Mouse (Mus musculus) ES-E14 (cell line): ENCODE data around the gene Rnf43. TPM values are rescaled to one million over a fixed set of nuclear protein-coding genes. Genes with fewer than 3 reads are reported as not detected.

Experiments
- DNase-seq: peaks from one replicate; pipeline ENCODE4 v3.0.0-alpha.2; 2013; ENCODE audit warnings: low read depth, low spot score
- H3K27ac ChIP-seq: 2 replicates; pipeline ENCODE4 v1.5.1; 2012; ENCODE audit warnings: low read depth, mild to moderate bottlenecking, low read length, moderate library complexity, mixed read lengths; ENCODE audit not compliant: poor library complexity, insufficient read depth, severe bottlenecking
- H3K36me3 ChIP-seq: 2 replicates; pipeline ENCODE4 v1.6.1; 2012; ENCODE audit warnings: mild to moderate bottlenecking, low read length, moderate library complexity, mixed read lengths; ENCODE audit not compliant: control insufficient read depth, poor library complexity, insufficient read depth, severe bottlenecking
- H3K4me1 ChIP-seq, 2 experiments: fragments of 150-350 bp in 1 of 2; sonication (generic) in 1 of 2; 2 replicates each; pipeline ENCODE4 v1.6.1; 2012; ENCODE audit warnings: low read length in 2 of 2, mild to moderate bottlenecking in 1 of 2, mixed read lengths in 1 of 2; ENCODE audit not compliant: control insufficient read depth in 2 of 2, insufficient read depth in 2 of 2, poor library complexity in 1 of 2
- H3K4me3 ChIP-seq, 2 experiments: fragments of 150-350 bp in 1 of 2; sonication (generic) in 1 of 2; 2 replicates each; pipeline ENCODE4 v1.5.1; 2012; ENCODE audit warnings: low read length in 2 of 2, low read depth in 1 of 2, mild to moderate bottlenecking in 1 of 2, mixed read lengths in 1 of 2; ENCODE audit not compliant: insufficient read depth in 1 of 2, poor library complexity in 1 of 2, severe bottlenecking in 1 of 2
- H3K9ac ChIP-seq: 2 replicates; pipeline ENCODE4 v1.6.1; 2012; ENCODE audit warnings: low read depth, mild to moderate bottlenecking, low read length, mixed read lengths; ENCODE audit not compliant: poor library complexity, insufficient read depth, severe bottlenecking
- H3K9me3 ChIP-seq: fragments of 150-350 bp; sonication (generic); 2 replicates; pipeline ENCODE4 v1.6.1; 2012; ENCODE audit warnings: low read depth, mild to moderate bottlenecking, low read length; ENCODE audit not compliant: control insufficient read depth, insufficient read depth
- CHD2 ChIP-seq: IDR thresholded peaks from 2 replicates; pipeline ENCODE4 v1.6.1; 2014; ENCODE audit warnings: mild to moderate bottlenecking, low read depth, low read length, inconsistent platforms
- HCFC1 ChIP-seq: IDR thresholded peaks from 2 replicates; pipeline ENCODE4 v1.6.1; 2012; ENCODE audit warnings: low read length, inconsistent platforms, borderline replicate concordance; ENCODE audit not compliant: insufficient read depth
- MAFK ChIP-seq: IDR thresholded peaks from 2 replicates; pipeline ENCODE4 v1.6.1; 2014; ENCODE audit warnings: mild to moderate bottlenecking, low read depth, low read length, inconsistent platforms; ENCODE audit not compliant: insufficient read depth
- ZC3H11A ChIP-seq: IDR thresholded peaks from 2 replicates; pipeline ENCODE4 v1.6.1; 2012; ENCODE audit warnings: low read depth, mild to moderate bottlenecking, inconsistent platforms, low read length, borderline replicate concordance
- ZNF384 ChIP-seq: IDR thresholded peaks from 2 replicates; pipeline ENCODE4 v1.6.1; 2012; ENCODE audit warnings: low read depth, low read length, inconsistent platforms
- in situ Hi-C, 2 experiments: fragments of 600-800 bp; cut with MboI; formaldehyde crosslinking; loops; one replicate each; pipeline ENCODE4 v1.15.1; 2025; ENCODE audit warnings: low sequenced_read_pairs in 2 of 2, inconsistent platforms in 1 of 2; ENCODE audit not compliant: unreplicated experiment in 2 of 2
- total RNA-seq: library from RNA; depleted of rRNA; stranded (reverse); fragments of 300-350 nt; gene quantifications from 2 replicates; pipeline ENCODE4 v1.2.3, GENCODE M21; 2012

Rnf43 gene
- total RNA-seq, 1 experiment, result 1.2 TPM

GRCm38 (mm10) chr11:87689402-87689808, 26.9 kb downstream of the Rnf43 start:
- Histone ChIP-seq H3K9me3 (no peaks in the 10 kb centered on the region), H3K4me1 (peaks cover 5 to 12% of the 10 kb centered on the region in 2 experiments; a peak in 2 of 4 replicates), H3K36me3 (no peaks in the 10 kb centered on the region), H3K27ac (no peak overlapping the region), H3K9ac (no peak overlapping the region), H3K4me3 (no peak overlapping the region)
- no peak for TF ChIP-seq MAFK
- TF ChIP-seq ZNF384, result no peak
- no peak for TF ChIP-seq CHD2
- no peak for TF ChIP-seq HCFC1
- TF ChIP-seq ZC3H11A, result no peak
- no peak for DNase-seq
- in situ Hi-C loops, result no loop called here

- in situ Hi-C loops, result no loop called here
- H3K9ac ChIP-seq, result no peak overlapping the region
These were observed 27.7 kb downstream of the Rnf43 start for GRCm38 (mm10) chr11:87690054-87690740.

GRCm38 (mm10) chr11:87697131-87697682, 34.7 kb downstream of the Rnf43 start:
- H3K4me1 ChIP-seq, result no peaks in the 10 kb centered on the region
- H3K9me3 ChIP-seq, result no peaks in the 10 kb centered on the region
- no peak overlapping the region for H3K9ac ChIP-seq
- TF ChIP-seq CHD2 (no peak), ZNF384 (no peak), HCFC1 (no peak), ZC3H11A (no peak), MAFK (no peak)
- no peaks in the 10 kb centered on the region for H3K36me3 ChIP-seq
- H3K27ac ChIP-seq, result no peak overlapping the region; the same call in 1 of the 2 replicates
- no peak for DNase-seq
- in situ Hi-C loops, result no loop called here
- H3K4me3 ChIP-seq, result no peak overlapping the region

More at GRCm38 (mm10) chr11:87690054-87690740, 27.7 kb downstream of the Rnf43 start:
- Histone ChIP-seq H3K4me3 (no peak overlapping the region), H3K36me3 (no peaks in the 10 kb centered on the region), H3K27ac (no peak overlapping the region), H3K4me1 (peaks cover 5 to 12% of the 10 kb centered on the region in 2 experiments; a peak in 2 of 4 replicates), H3K9me3 (no peaks in the 10 kb centered on the region)
- DNase-seq, result no peak
- TF ChIP-seq MAFK, result no peak
- no peak for TF ChIP-seq HCFC1
- TF ChIP-seq CHD2, result no peak
- no peak for TF ChIP-seq ZNF384
- no peak for TF ChIP-seq ZC3H11A

GRCm38 (mm10) chr11:87698126-87698525, 35.6 kb downstream of the Rnf43 start:
- Histone ChIP-seq H3K27ac (no peak overlapping the region), H3K4me3 (no peak overlapping the region), H3K9ac (no peak overlapping the region), H3K4me1 (no peaks in the 10 kb centered on the region), H3K36me3 (no peaks in the 10 kb centered on the region), H3K9me3 (no peaks in the 10 kb centered on the region)
- DNase-seq, result no peak
- TF ChIP-seq MAFK (no peak), ZC3H11A (no peak), HCFC1 (no peak), CHD2 (no peak), ZNF384 (no peak)
- in situ Hi-C loops, result no loop called here
